Mouse (Mus musculus) heart, postnatal 0 days (tissue): ENCODE data around the gene Col4a3bp.

Source experiments
- CTCF ChIP-seq: IDR thresholded peaks from 2 replicates; pipeline ENCODE4 v1.5.1; 2016; ENCODE audit warnings: antibody characterized with exemption, control low read depth, low read depth
- EP300 ChIP-seq: IDR thresholded peaks from 2 replicates; pipeline ENCODE4 v1.6.1; 2016; ENCODE audit warnings: antibody characterized with exemption, low read depth

DNA sequence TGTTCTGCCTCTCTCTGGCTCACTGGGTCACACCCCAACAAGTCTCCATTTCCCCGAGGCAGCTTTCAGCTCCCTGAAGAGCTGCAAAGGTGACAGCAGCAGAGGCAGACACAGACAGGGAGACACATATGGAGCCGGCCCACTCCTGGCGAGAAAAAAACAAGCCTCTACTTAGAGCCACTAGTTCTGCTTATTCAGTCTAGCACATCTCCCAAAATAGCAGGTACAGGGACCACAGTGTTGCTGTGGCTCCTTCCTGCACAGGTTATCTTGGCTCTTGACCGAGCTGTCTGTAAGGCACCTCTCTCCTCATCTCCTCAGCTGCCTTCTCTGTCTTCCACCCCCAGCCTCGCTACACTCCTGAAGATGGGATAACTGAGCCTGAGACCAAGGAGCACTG, 142.4 kb downstream of the Col4a3bp start:
- TF ChIP-seq CTCF (no peak), EP300 (no peak)
